Mouse (Mus musculus): ENCODE measurements around the gene Lonp1. TPM values are rescaled to one million over a fixed set of nuclear protein-coding genes. Genes with fewer than 3 reads are reported as not detected.

The Lonp1 gene
- polyA plus RNA-seq, 1 experiment from 2014 or later: 25.8 TPM

DNA sequence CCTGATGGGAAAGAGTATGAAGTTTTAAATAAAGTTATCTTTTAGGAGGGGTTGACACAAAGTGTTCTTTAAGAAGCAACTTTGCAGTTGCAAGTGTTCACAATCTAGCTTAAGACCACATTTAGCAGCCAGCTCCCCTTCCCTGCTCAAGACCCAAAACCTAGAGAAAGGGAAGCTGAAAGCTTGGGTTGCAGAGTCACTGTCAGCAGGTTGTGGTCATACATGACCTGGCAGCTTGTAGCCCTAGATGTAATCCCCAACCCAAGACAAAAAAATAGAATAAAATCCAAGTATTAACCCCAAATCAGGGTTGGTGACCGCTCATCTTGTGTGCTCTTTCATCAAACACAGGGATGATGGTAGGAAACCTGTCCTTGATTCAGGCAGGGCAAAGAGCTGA is 43.6 kb downstream of the Lonp1 start:
- no peak for ATAC-seq (ENCODE audit: low FRiP score, low TSS enrichment)
- H3K27ac ChIP-seq (replicated peaks): 0 out of 2 replicates have a peak overlapping the region, but pooled peaks have one; percentile 98
- 57% methylated on average over 1 of the region's 1 CpGs for WGBS

DNA sequence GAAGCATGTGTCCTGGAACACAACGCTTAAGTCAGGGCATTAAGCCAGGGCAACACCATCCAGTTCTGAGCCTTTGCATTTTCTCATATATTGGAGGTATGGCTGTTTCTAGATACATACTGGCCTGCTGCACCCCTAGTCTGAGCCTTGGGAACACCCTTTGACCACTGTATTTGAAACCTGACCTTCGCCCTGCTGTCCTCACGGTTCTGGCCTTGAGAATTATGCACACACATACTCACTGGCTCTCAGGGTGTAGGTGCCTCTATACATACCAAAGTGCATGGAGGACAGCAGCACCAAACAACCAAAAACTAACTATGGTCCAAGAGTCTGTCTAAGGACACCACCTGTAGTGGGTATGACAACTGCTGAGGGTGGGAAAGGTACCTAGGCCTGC is 53.7 kb downstream of the Lonp1 start:
- H3K4me1 ChIP-seq (replicated peaks; ENCODE audit: control insufficient read depth, insufficient read depth): no peaks in the 10 kb centered on the region
- H3K9me3 ChIP-seq (ENCODE audit: control insufficient read depth, low read length): no peaks in the 10 kb centered on the region
- peaks cover 53% of the 10 kb centered on the region for H3K36me3 ChIP-seq (ENCODE audit: control insufficient read depth, insufficient read depth, low read length)
- WGBS: 93% methylated on average over 3 of the region's 3 CpGs
- H3K27ac ChIP-seq (replicated peaks): no peak overlapping the region
- no peak overlapping the region for H3K4me2 ChIP-seq (replicated peaks; ENCODE audit: low read depth)
- H3K4me3 ChIP-seq (ENCODE audit: low read depth, low read length): no peak overlapping the region
- DNase-seq (ENCODE audit: low spot score) (no peak), ATAC-seq (ENCODE audit: low FRiP score, low TSS enrichment) (no peak)
- TF ChIP-seq CTCF (IDR thresholded peaks at IDR 0.05; ENCODE audit: low read depth): no peak
- no peak for TF ChIP-seq EP300 (optimal IDR thresholded peaks at IDR 0.05)
- no peak overlapping the region for H3K9ac ChIP-seq (ENCODE audit: low read length)
- H3K27me3 ChIP-seq (ENCODE audit: control insufficient read depth, insufficient read depth, low read length): no peaks in the 10 kb centered on the region

More for the DNA sequence above, 43.6 kb downstream of the Lonp1 start:
- no peaks in the 10 kb centered on the region for H3K9me3 ChIP-seq (ENCODE audit: control insufficient read depth, low read length)
- H3K4me2 ChIP-seq (replicated peaks; ENCODE audit: low read depth): peak overlapping the region; percentile 86
- no peak for DNase-seq (ENCODE audit: low spot score)
- H3K27me3 ChIP-seq (ENCODE audit: control insufficient read depth, insufficient read depth, low read length): no peaks in the 10 kb centered on the region
- peak overlapping the region; percentile 89 for H3K4me3 ChIP-seq (ENCODE audit: low read depth, low read length)
- no peak for TF ChIP-seq EP300 (optimal IDR thresholded peaks at IDR 0.05)
- no peak for TF ChIP-seq CTCF (IDR thresholded peaks at IDR 0.05; ENCODE audit: low read depth)
- H3K9ac ChIP-seq (ENCODE audit: low read length): peak overlapping the region; percentile 97
- peaks cover 14% of the 10 kb centered on the region; the same call in 1 of the 2 replicates for H3K4me1 ChIP-seq (replicated peaks; ENCODE audit: control insufficient read depth, insufficient read depth)
- peaks cover 16% of the 10 kb centered on the region for H3K36me3 ChIP-seq (ENCODE audit: control insufficient read depth, insufficient read depth, low read length)

DNA sequence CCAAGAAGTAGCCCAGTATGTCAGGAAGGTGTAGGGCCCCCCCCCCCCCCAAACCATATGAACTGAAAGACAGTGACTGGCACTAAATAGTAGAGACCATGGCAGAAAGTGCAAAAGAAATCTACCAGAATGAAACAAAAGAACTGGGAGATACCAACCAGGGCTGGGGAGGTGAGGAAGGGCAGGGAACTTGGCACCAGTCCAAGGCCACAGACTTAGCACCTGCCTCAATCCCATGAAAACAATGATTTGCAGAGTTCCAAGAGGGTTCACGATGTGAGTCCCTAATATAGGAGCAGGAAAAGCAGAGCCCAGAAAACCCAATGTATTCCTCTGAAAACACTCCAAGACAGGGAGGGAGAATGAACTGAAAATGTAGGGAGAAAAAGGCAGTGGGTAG is 54.5 kb downstream of the Lonp1 start:
- ATAC-seq (ENCODE audit: low FRiP score, low TSS enrichment): no peak
- Histone ChIP-seq H3K9me3 (ENCODE audit: control insufficient read depth, low read length) (no peaks in the 10 kb centered on the region), H3K36me3 (ENCODE audit: control insufficient read depth, insufficient read depth, low read length) (peaks cover 54% of the 10 kb centered on the region), H3K4me1 (replicated peaks; ENCODE audit: control insufficient read depth, insufficient read depth) (no peaks in the 10 kb centered on the region), H3K27ac (replicated peaks) (no peak overlapping the region), H3K27me3 (ENCODE audit: control insufficient read depth, insufficient read depth, low read length) (no peaks in the 10 kb centered on the region), H3K4me2 (replicated peaks; ENCODE audit: low read depth) (no peak overlapping the region), H3K4me3 (ENCODE audit: low read depth, low read length) (no peak overlapping the region), H3K9ac (ENCODE audit: low read length) (no peak overlapping the region)
- TF ChIP-seq EP300 (optimal IDR thresholded peaks at IDR 0.05) (no peak), CTCF (IDR thresholded peaks at IDR 0.05; ENCODE audit: low read depth) (no peak)
- 33% methylated on average over 1 of the region's 1 CpGs for WGBS
- peak; percentile 35 for DNase-seq (ENCODE audit: low spot score)

DNA sequence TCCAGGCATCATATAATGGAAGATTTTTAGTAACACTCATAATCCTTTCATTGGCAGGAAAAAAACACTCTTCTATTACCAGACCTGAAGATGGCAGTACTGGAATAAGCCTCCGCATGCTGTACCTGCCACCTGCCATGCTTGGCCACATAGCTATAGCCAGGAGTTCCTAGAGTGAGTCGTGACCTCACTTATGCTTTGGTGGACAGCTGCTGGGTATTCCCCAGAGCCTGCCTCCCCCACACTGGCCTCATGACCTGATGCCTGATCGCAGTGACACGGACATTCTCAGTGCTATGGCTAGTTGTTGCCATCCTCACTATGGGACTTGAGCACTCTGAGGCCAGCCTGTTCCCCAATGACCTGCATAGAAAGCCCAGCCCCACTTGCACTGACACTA is 56.4 kb downstream of the Lonp1 start:
- Histone ChIP-seq H3K4me1 (replicated peaks; ENCODE audit: control insufficient read depth, insufficient read depth) (no peaks in the 10 kb centered on the region), H3K27me3 (ENCODE audit: control insufficient read depth, insufficient read depth, low read length) (no peaks in the 10 kb centered on the region), H3K4me3 (ENCODE audit: low read depth, low read length) (no peak overlapping the region), H3K36me3 (ENCODE audit: control insufficient read depth, insufficient read depth, low read length) (peaks cover 60% of the 10 kb centered on the region), H3K9me3 (ENCODE audit: control insufficient read depth, low read length) (no peaks in the 10 kb centered on the region), H3K27ac (replicated peaks) (no peak overlapping the region), H3K4me2 (replicated peaks; ENCODE audit: low read depth) (no peak overlapping the region), H3K9ac (ENCODE audit: low read length) (no peak overlapping the region)
- ATAC-seq (ENCODE audit: low FRiP score, low TSS enrichment): no peak
- no peak for DNase-seq (ENCODE audit: low spot score)
- WGBS: 89% methylated on average over 4 of the region's 4 CpGs
- TF ChIP-seq CTCF (IDR thresholded peaks at IDR 0.05; ENCODE audit: low read depth) (no peak), EP300 (optimal IDR thresholded peaks at IDR 0.05) (no peak)

DNA sequence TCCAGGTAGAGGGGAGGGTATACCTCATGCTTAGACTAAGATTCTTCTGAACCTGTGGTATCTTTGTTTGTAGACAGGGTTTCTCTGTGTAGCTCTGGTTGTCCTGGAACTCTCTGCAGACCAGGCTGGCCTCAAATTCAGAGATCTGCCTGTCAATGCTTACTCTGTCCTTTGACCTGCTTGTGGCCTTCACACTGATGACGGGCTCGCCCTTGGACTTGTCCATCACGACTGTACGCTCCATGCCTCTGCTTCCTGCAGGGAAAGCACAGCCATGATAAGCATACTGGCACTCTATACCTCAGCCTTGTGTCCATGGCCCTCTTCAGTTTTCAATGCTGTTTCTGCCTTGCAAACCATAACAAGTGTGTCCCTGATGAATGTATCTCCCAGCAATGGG is 59.3 kb downstream of the Lonp1 start:
- no peaks in the 10 kb centered on the region for H3K27me3 ChIP-seq (ENCODE audit: control insufficient read depth, insufficient read depth, low read length)
- H3K4me1 ChIP-seq (replicated peaks; ENCODE audit: control insufficient read depth, insufficient read depth): no peaks in the 10 kb centered on the region
- H3K36me3 ChIP-seq (ENCODE audit: control insufficient read depth, insufficient read depth, low read length): peaks cover 72% of the 10 kb centered on the region
- no peak overlapping the region for H3K4me3 ChIP-seq (ENCODE audit: low read depth, low read length)
- DNase-seq (ENCODE audit: low spot score): no peak
- no peaks in the 10 kb centered on the region for H3K9me3 ChIP-seq (ENCODE audit: control insufficient read depth, low read length)
- TF ChIP-seq CTCF (IDR thresholded peaks at IDR 0.05; ENCODE audit: low read depth): no peak
- no peak for TF ChIP-seq EP300 (optimal IDR thresholded peaks at IDR 0.05)
- no peak for ATAC-seq (ENCODE audit: low FRiP score, low TSS enrichment)
- H3K27ac ChIP-seq (replicated peaks): no peak overlapping the region
- WGBS: 96% methylated on average over 4 of the region's 4 CpGs
- H3K4me2 ChIP-seq (replicated peaks; ENCODE audit: low read depth): no peak overlapping the region
- H3K9ac ChIP-seq (ENCODE audit: low read length): no peak overlapping the region

DNA sequence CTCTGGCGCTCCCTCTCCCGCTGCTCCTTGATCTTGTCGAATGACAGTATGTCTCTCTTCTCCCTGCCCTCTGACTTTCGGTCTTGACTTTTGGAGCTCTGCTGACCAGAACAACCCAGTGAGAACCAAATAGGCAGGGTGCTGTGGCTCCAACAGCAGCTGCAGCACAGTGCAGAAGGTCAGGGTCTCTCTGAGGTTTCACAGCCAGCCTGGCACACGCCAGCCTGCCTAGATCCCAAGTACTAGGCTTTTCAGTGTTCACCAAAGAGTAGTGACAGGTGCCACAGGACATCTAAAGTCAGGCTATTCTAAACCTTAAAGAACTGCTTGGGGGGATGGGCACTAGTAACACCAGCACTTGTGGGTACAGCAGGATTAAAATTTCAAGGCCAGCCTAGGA is 59.8 kb downstream of the Lonp1 start:
- 92% methylated on average over 5 of the region's 5 CpGs for WGBS
- H3K4me1 ChIP-seq (replicated peaks; ENCODE audit: control insufficient read depth, insufficient read depth): no peaks in the 10 kb centered on the region

More for the DNA sequence above, 59.8 kb downstream of the Lonp1 start:
- Histone ChIP-seq H3K27ac (replicated peaks) (no peak overlapping the region), H3K4me2 (replicated peaks; ENCODE audit: low read depth) (no peak overlapping the region), H3K4me3 (ENCODE audit: low read depth, low read length) (no peak overlapping the region), H3K36me3 (ENCODE audit: control insufficient read depth, insufficient read depth, low read length) (peaks cover 76% of the 10 kb centered on the region), H3K27me3 (ENCODE audit: control insufficient read depth, insufficient read depth, low read length) (no peaks in the 10 kb centered on the region), H3K9ac (ENCODE audit: low read length) (no peak overlapping the region), H3K9me3 (ENCODE audit: control insufficient read depth, low read length) (no peaks in the 10 kb centered on the region)
- no peak for DNase-seq (ENCODE audit: low spot score)
- TF ChIP-seq EP300 (optimal IDR thresholded peaks at IDR 0.05) (no peak), CTCF (IDR thresholded peaks at IDR 0.05; ENCODE audit: low read depth) (no peak)
- ATAC-seq (ENCODE audit: low FRiP score, low TSS enrichment): no peak
